Mouse (Mus musculus) testis, postnatal 14 days (tissue): ENCODE results near the gene Anapc2.

Experiments used
- DNase-seq: peaks from one replicate; pipeline ENCODE4 v3.0.0; 2021; ENCODE audit warnings: low spot score

Gene Anapc2

GRCm38 (mm10) chr2:25267746-25268309 is 4.5 kb upstream of the Anapc2 start:
- no peak for DNase-seq

- no peak for DNase-seq
Measured at GRCm38 (mm10) chr2:25272515-25272914, 237 bp downstream of the Anapc2 start.

GRCm38 (mm10) chr2:25273010-25273409 is 732 bp downstream of the Anapc2 start:
- no peak for DNase-seq

- DNase-seq, result no peak
Measured at GRCm38 (mm10) chr2:25278928-25279882, 6.9 kb downstream of the Anapc2 start.

GRCm38 (mm10) chr2:25285551-25285950 is 13.3 kb downstream of the Anapc2 start:
- no peak for DNase-seq

- DNase-seq, result no peak
Measured at GRCm38 (mm10) chr2:25286314-25286713, 14.0 kb downstream of the Anapc2 start.

GRCm38 (mm10) chr2:25286837-25287636 is 14.8 kb downstream of the Anapc2 start:
- peak; percentile 14 for DNase-seq

- DNase-seq, result no peak
Measured at GRCm38 (mm10) chr2:25287927-25288649, 15.8 kb downstream of the Anapc2 start, which contains the start of gene Tmem210. Tmem210 (plus strand) TSS chr2:25288145.

GRCm38 (mm10) chr2:25288734-25289345 is 16.6 kb downstream of the Anapc2 start:
- no peak for DNase-seq

- DNase-seq, result no peak
Measured at GRCm38 (mm10) chr2:25289651-25290050, 17.4 kb downstream of the Anapc2 start, which contains the start of gene Lrrc26. Lrrc26 (plus strand) TSS chr2:25289915.

GRCm38 (mm10) chr2:25290101-25290815 is 18.0 kb downstream of the Anapc2 start:
- DNase-seq, result no peak

GRCm38 (mm10) chr2:25290816-25291130 is 18.5 kb downstream of the Anapc2 start:
- no peak for DNase-seq

GRCm38 (mm10) chr2:25291184-25292053 is 19.1 kb downstream of the Anapc2 start:
- DNase-seq, result no peak

- DNase-seq, result no peak
Measured at GRCm38 (mm10) chr2:25292054-25292544, 19.8 kb downstream of the Anapc2 start.

- peak; percentile 60 for DNase-seq
Measured at GRCm38 (mm10) chr2:25292856-25293255, 20.6 kb downstream of the Anapc2 start.

GRCm38 (mm10) chr2:25293706-25294105 is 21.4 kb downstream of the Anapc2 start:
- DNase-seq, result no peak

- DNase-seq, result no peak
Measured at GRCm38 (mm10) chr2:25297093-25297492, 24.8 kb downstream of the Anapc2 start.

- no peak for DNase-seq
Measured at GRCm38 (mm10) chr2:25298046-25298445, 25.8 kb downstream of the Anapc2 start.

- no peak for DNase-seq
Measured at GRCm38 (mm10) chr2:25303452-25303851, 31.2 kb downstream of the Anapc2 start.
